Mouse (Mus musculus) cerebellum, adult 2 months (tissue): ENCODE data around the gene Tmcc1.

Source experiments
- CTCF ChIP-seq: fragments of 200-500 bp; IDR thresholded peaks from 2 replicates; pipeline ENCODE4 v1.5.1; 2011; ENCODE audit warnings: low read depth, mild to moderate bottlenecking, control low read depth, low read length, moderate library complexity, borderline replicate concordance; ENCODE audit not compliant: insufficient read depth
- POLR2A ChIP-seq: fragments of 200-500 bp; IDR thresholded peaks from 2 replicates; pipeline ENCODE4 v1.6.1; 2011; ENCODE audit warnings: low read length, control low read depth, borderline replicate concordance; ENCODE audit not compliant: insufficient read depth

GRCm38 (mm10) chr6:115995531-115995941 lies 197.8 kb downstream of the Tmcc1 start:
- no peak for TF ChIP-seq POLR2A
- no peak for TF ChIP-seq CTCF
